Mouse (Mus musculus): ENCODE data around the gene Pth1r. TPM values are rescaled to one million over a fixed set of nuclear protein-coding genes. Genes with fewer than 3 reads are reported as not detected.
A peak's percentile ranks its signal among the peaks of the same experiment; 100 is the strongest.

Pth1r gene
- polyA plus RNA-seq, 1 experiment = 0.34 TPM

GRCm38 (mm10) chr9:110774403-110775268, 27.7 kb upstream of the Pth1r start:
- no peak overlapping the region for H3K4me3 ChIP-seq (ENCODE audit: insufficient read depth, low read length)
- H3K27ac ChIP-seq (ENCODE audit: insufficient read depth, low read depth, low read length) = no peak overlapping the region
- H3K4me1 ChIP-seq (ENCODE audit: control insufficient read depth, insufficient read depth, low read length) = no peaks in the 10 kb centered on the region
- no peak for TF ChIP-seq CTCF (IDR thresholded peaks at IDR 0.05; ENCODE audit: low read depth, low read length)
- TF ChIP-seq POLR2A (IDR thresholded peaks at IDR 0.05; ENCODE audit: borderline replicate concordance, low read depth, low read length) = no peak

DNA sequence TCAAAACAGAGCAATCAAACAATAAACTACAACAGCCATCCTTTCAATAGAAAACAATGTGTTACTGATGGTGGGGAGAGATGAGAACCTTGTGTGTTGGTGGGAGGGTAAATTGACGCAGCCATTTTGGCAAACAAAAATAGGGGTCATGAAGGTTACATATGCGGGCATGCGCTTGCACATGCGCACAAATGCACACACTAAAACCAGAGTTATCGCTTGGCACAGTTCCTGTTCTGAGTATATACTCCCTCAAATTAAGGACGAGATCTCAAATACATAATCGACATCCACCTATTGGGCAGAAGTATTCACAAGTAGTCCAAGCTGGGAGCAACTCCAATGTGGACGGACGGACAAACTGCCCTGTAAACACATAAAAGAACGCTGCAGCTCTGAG, 25.4 kb upstream of the Pth1r start:
- Histone ChIP-seq H3K4me3 (ENCODE audit: insufficient read depth, low read length) (no peak overlapping the region), H3K27ac (ENCODE audit: insufficient read depth, low read depth, low read length) (no peak overlapping the region), H3K4me1 (ENCODE audit: control insufficient read depth, insufficient read depth, low read length) (no peaks in the 10 kb centered on the region)
- no peak for TF ChIP-seq POLR2A (IDR thresholded peaks at IDR 0.05; ENCODE audit: borderline replicate concordance, low read depth, low read length)
- TF ChIP-seq CTCF (IDR thresholded peaks at IDR 0.05; ENCODE audit: low read depth, low read length) = no peak

GRCm38 (mm10) chr9:110763405-110763804, 16.5 kb upstream of the Pth1r start:
- H3K4me3 ChIP-seq (ENCODE audit: insufficient read depth, low read length) = no peak overlapping the region
- no peaks in the 10 kb centered on the region for H3K4me1 ChIP-seq (ENCODE audit: control insufficient read depth, insufficient read depth, low read length)
- TF ChIP-seq POLR2A (IDR thresholded peaks at IDR 0.05; ENCODE audit: borderline replicate concordance, low read depth, low read length) (no peak), CTCF (IDR thresholded peaks at IDR 0.05; ENCODE audit: low read depth, low read length) (no peak)
- no peak overlapping the region for H3K27ac ChIP-seq (ENCODE audit: insufficient read depth, low read depth, low read length)

DNA sequence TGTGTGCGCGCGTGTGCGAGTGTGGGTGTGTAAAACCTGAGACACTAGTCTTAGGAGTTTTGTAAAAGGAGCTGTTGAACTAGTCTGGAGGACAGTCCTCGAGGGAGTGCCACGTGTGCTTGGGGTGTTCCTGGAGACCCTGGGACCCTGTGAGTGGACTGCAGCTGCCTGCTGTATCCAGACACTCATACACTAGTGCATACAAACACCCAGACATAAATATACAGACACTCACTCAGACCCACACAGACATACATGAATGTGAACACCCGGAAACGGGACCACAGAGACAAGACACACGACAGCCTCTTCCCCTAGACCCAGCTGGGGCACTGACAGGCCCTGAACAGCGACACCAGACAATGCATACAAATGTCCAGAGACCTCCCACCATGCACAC, 15.8 kb upstream of the Pth1r start:
- TF ChIP-seq CTCF (IDR thresholded peaks at IDR 0.05; ENCODE audit: low read depth, low read length) (no peak), POLR2A (IDR thresholded peaks at IDR 0.05; ENCODE audit: borderline replicate concordance, low read depth, low read length) (no peak)
- no peaks in the 10 kb centered on the region for H3K4me1 ChIP-seq (ENCODE audit: control insufficient read depth, insufficient read depth, low read length)
- no peak overlapping the region for H3K4me3 ChIP-seq (ENCODE audit: insufficient read depth, low read length)
- H3K27ac ChIP-seq (ENCODE audit: insufficient read depth, low read depth, low read length) = no peak overlapping the region

DNA sequence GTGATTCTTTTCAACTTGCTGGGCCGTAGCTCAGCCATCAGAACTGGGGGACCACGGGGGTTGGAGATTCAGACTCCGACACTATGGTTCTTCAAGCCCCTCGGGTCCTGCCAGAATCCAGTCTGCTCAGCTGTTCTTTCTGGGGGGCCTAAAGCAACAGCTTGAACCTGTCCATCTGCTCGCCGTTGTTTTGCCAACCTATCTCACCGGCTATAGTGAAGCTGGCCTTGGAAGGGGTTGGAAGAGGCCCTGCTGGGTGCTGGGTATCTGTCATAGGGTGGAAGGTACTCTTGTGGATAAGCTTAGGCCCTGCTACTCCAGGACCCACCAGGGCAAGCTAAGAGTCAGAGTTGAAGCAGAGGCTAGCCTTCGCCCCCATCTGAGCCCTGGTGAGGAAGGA, 13.9 kb upstream of the Pth1r start:
- TF ChIP-seq POLR2A (IDR thresholded peaks at IDR 0.05; ENCODE audit: borderline replicate concordance, low read depth, low read length) = no peak
- TF ChIP-seq CTCF (IDR thresholded peaks at IDR 0.05; ENCODE audit: low read depth, low read length) = no peak
- no peak overlapping the region for H3K27ac ChIP-seq (ENCODE audit: insufficient read depth, low read depth, low read length)

GRCm38 (mm10) chr9:110759265-110759664, 12.3 kb upstream of the Pth1r start:
- Histone ChIP-seq H3K4me1 (ENCODE audit: control insufficient read depth, insufficient read depth, low read length) (no peaks in the 10 kb centered on the region), H3K27ac (ENCODE audit: insufficient read depth, low read depth, low read length) (no peak overlapping the region), H3K4me3 (ENCODE audit: insufficient read depth, low read length) (no peak overlapping the region)
- TF ChIP-seq POLR2A (IDR thresholded peaks at IDR 0.05; ENCODE audit: borderline replicate concordance, low read depth, low read length) = no peak
- peak; percentile 72; the same call in 1 of the 2 replicates for TF ChIP-seq CTCF (IDR thresholded peaks at IDR 0.05; ENCODE audit: low read depth, low read length)

More for the DNA sequence above, 13.9 kb upstream of the Pth1r start:
- no peak overlapping the region for H3K4me3 ChIP-seq (ENCODE audit: insufficient read depth, low read length)
- H3K4me1 ChIP-seq (ENCODE audit: control insufficient read depth, insufficient read depth, low read length) = no peaks in the 10 kb centered on the region

- no peak for TF ChIP-seq POLR2A (IDR thresholded peaks at IDR 0.05; ENCODE audit: borderline replicate concordance, low read depth, low read length)
- TF ChIP-seq CTCF (IDR thresholded peaks at IDR 0.05; ENCODE audit: low read depth, low read length) = no peak
- Histone ChIP-seq H3K27ac (ENCODE audit: insufficient read depth, low read depth, low read length) (no peak overlapping the region), H3K4me3 (ENCODE audit: insufficient read depth, low read length) (no peak overlapping the region), H3K4me1 (ENCODE audit: control insufficient read depth, insufficient read depth, low read length) (no peaks in the 10 kb centered on the region)
Measured at GRCm38 (mm10) chr9:110758605-110759004, 11.7 kb upstream of the Pth1r start.

- no peak for TF ChIP-seq CTCF (IDR thresholded peaks at IDR 0.05; ENCODE audit: low read depth, low read length)
- TF ChIP-seq POLR2A (IDR thresholded peaks at IDR 0.05; ENCODE audit: borderline replicate concordance, low read depth, low read length) = no peak
- no peak overlapping the region for H3K27ac ChIP-seq (ENCODE audit: insufficient read depth, low read depth, low read length)
- H3K4me3 ChIP-seq (ENCODE audit: insufficient read depth, low read length) = no peak overlapping the region
- no peaks in the 10 kb centered on the region for H3K4me1 ChIP-seq (ENCODE audit: control insufficient read depth, insufficient read depth, low read length)
Measured at GRCm38 (mm10) chr9:110757816-110758215, 10.9 kb upstream of the Pth1r start.

DNA sequence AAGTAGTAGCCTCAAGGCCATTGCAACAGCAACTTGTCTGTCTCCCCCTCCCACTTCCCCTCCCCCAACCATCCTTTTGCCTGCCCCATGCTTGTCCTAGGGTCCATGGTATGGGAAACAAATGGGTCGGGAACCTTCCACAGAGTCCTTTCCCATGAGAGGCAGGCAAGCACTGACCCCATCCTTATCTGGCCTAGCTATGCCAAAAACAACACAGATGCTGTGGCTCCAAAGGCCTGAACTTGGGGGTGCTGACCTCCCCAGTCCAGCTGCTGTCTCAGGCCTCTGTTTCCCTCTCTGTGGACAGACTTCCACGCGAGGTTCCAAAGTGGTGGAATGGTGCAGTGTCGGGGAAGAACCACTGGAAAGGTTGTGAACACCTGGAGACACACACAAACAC, 6.8 kb upstream of the Pth1r start:
- Histone ChIP-seq H3K4me3 (ENCODE audit: insufficient read depth, low read length) (no peak overlapping the region), H3K27ac (ENCODE audit: insufficient read depth, low read depth, low read length) (no peak overlapping the region), H3K4me1 (ENCODE audit: control insufficient read depth, insufficient read depth, low read length) (no peaks in the 10 kb centered on the region)
- TF ChIP-seq CTCF (IDR thresholded peaks at IDR 0.05; ENCODE audit: low read depth, low read length) (no peak), POLR2A (IDR thresholded peaks at IDR 0.05; ENCODE audit: borderline replicate concordance, low read depth, low read length) (no peak)

- Histone ChIP-seq H3K27ac (ENCODE audit: insufficient read depth, low read depth, low read length) (no peak overlapping the region), H3K4me3 (ENCODE audit: insufficient read depth, low read length) (no peak overlapping the region), H3K4me1 (ENCODE audit: control insufficient read depth, insufficient read depth, low read length) (no peaks in the 10 kb centered on the region)
- no peak for TF ChIP-seq POLR2A (IDR thresholded peaks at IDR 0.05; ENCODE audit: borderline replicate concordance, low read depth, low read length)
- no peak for TF ChIP-seq CTCF (IDR thresholded peaks at IDR 0.05; ENCODE audit: low read depth, low read length)
Measured at GRCm38 (mm10) chr9:110752917-110753435, 6.0 kb upstream of the Pth1r start.
